Mouse (Mus musculus) small intestine, adult 2 months (tissue): ENCODE data around the gene Rnf181.

Source experiments
- CTCF ChIP-seq: fragments of 200-500 bp; IDR thresholded peaks from 2 replicates; pipeline ENCODE4 v1.5.1; 2012; ENCODE audit warnings: low read depth, mild to moderate bottlenecking, control low read depth, inconsistent platforms, low read length, moderate library complexity, mixed read lengths; ENCODE audit not compliant: insufficient replicate concordance, insufficient read length; ENCODE audit errors: extremely low read depth
- POLR2A ChIP-seq: fragments of 200-500 bp; IDR thresholded peaks from 2 replicates; pipeline ENCODE4 v1.6.1; 2012; ENCODE audit warnings: low read depth, mild to moderate bottlenecking, control low read depth, inconsistent platforms, low read length, moderate library complexity

- TF ChIP-seq POLR2A (no peak), CTCF (no peak)
Observed at GRCm38 (mm10) chr6:72389471-72389940, 22.8 kb upstream of the Rnf181 start.
